Mouse (Mus musculus) hindbrain, embryonic 14.5 days (tissue): ENCODE results near the gene Patj. TPM values are rescaled to one million over a fixed set of nuclear protein-coding genes. Genes with fewer than 3 reads are reported as not detected.

ENCODE experiments used
- ATAC-seq: fragments of 200-750 bp; cut with Nextera tagmentation; 2 replicates; pipeline ENCODE4 v1.8.0; 2017; ENCODE audit warnings: moderate number of reproducible peaks, mild to moderate bottlenecking, moderate TSS enrichment, moderate library complexity; ENCODE audit not compliant: low FRiP score
- DNase-seq: peaks from one replicate; pipeline ENCODE4 v3.0.0-alpha.2; 2015; ENCODE audit warnings: low spot score
- H3K27ac ChIP-seq: fragments of 300-500 bp; sonication (generic); 2 replicates; pipeline ENCODE4 v1.5.1; 2014; ENCODE audit warnings: mild to moderate bottlenecking, moderate library complexity
- H3K27me3 ChIP-seq: fragments of 300-500 bp; sonication (generic); 2 replicates; pipeline ENCODE4 v1.6.1; 2014; ENCODE audit warnings: mild to moderate bottlenecking, low read length, mixed read lengths; ENCODE audit not compliant: control insufficient read depth, insufficient read depth
- H3K36me3 ChIP-seq: fragments of 300-500 bp; sonication (generic); replicated peaks from 2 replicates; pipeline ENCODE4 v1.6.1; 2014; ENCODE audit not compliant: control insufficient read depth, insufficient read depth
- H3K4me1 ChIP-seq: fragments of 300-500 bp; sonication (generic); replicated peaks from 2 replicates; pipeline ENCODE4 v1.6.1; 2014; ENCODE audit warnings: antibody characterized with exemption, low read length, mixed read lengths; ENCODE audit not compliant: control insufficient read depth, insufficient read depth
- H3K4me2 ChIP-seq: fragments of 300-500 bp; sonication (generic); replicated peaks from 2 replicates; pipeline ENCODE4 v1.6.1; 2014; ENCODE audit warnings: mild to moderate bottlenecking, moderate library complexity
- H3K4me3 ChIP-seq: fragments of 300-500 bp; sonication (generic); replicated peaks from 2 replicates; pipeline ENCODE4 v1.5.1; 2014; ENCODE audit warnings: mild to moderate bottlenecking, low read length
- H3K9ac ChIP-seq: fragments of 300-500 bp; sonication (generic); 2 replicates; pipeline ENCODE4 v1.6.1; 2014
- H3K9me3 ChIP-seq: fragments of 300-500 bp; sonication (generic); 2 replicates; pipeline ENCODE4 v1.6.1; 2016; ENCODE audit warnings: low read length; ENCODE audit not compliant: control insufficient read depth
- WGBS: fragments of 180-500 bp; shearing (Covaris S2); extraction: QIAGEN DNeasy Blood & Tissue Kit; methylation state at CpG from one replicate; pipeline ENCODE4 v1.1.7; 2014; 5-methylcytosine and 5-hydroxymethylcytosine counted together
- polyA plus RNA-seq: library from polyadenylated mRNA; unstranded; fragments of >200 nt; fragmentation: Nextera tagmentation; extraction: Ambion mirVana; gene quantifications from 2 replicates; pipeline ENCODE4 v1.2.1, GENCODE M21; 2014

The Patj gene
- polyA plus RNA-seq, 1 experiment from 2014 or later = 8.0 TPM

DNA sequence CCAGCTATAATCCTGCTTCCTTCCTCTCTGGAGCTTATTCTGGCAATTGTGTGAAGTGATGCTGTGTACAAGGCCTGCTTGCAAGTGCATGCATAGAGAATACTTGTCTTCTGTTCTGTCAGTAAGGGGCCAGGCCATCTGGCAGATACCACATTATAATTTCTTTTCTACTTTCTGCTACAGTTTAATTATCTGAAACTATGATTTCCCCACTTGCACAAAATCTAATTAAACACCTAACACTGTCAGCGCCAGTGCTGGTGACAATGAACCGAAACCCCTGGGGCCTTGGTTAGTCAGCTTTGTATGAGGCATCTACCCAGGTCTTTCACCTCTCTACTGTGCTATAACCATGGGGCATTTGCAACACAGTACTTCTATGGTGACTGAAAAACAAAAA lies 160.1 kb downstream of the Patj start:
- no peak overlapping the region for H3K9ac ChIP-seq
- no peak overlapping the region for H3K4me2 ChIP-seq
- no peak overlapping the region for H3K27ac ChIP-seq
- peaks cover 19% of the 10 kb centered on the region for H3K4me1 ChIP-seq
- WGBS = 51% methylated on average over 2 of the region's 2 CpGs
- no peak overlapping the region for H3K4me3 ChIP-seq
- H3K36me3 ChIP-seq = no peaks in the 10 kb centered on the region
- DNase-seq (no peak), ATAC-seq (peak; percentile 60; the same call in 1 of the 2 replicates)
- H3K9me3 ChIP-seq = no peaks in the 10 kb centered on the region
- no peaks in the 10 kb centered on the region for H3K27me3 ChIP-seq

DNA sequence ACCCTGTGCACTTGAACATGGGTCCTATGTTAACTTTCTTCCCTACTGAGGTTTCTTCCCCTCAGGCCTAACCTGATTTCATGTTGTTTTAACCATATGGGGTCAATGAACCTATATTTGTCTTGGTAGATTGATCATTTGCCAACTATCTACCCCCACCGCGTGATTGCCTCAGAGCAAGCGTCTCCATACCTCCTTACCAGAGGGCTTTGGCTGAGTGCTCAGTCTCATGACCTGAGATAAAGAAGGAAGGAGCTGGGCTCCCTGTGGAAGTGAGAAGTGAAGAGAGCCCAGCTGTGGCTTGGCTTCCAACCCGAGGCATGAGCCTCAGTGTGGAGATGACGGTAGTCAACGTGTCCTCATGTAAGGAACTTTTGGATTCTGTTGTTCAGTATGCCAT lies 160.9 kb downstream of the Patj start:
- Histone ChIP-seq H3K9ac (no peak overlapping the region), H3K4me2 (no peak overlapping the region), H3K4me3 (no peak overlapping the region), H3K4me1 (peaks cover 23% of the 10 kb centered on the region), H3K36me3 (no peaks in the 10 kb centered on the region), H3K9me3 (no peaks in the 10 kb centered on the region), H3K27ac (no peak overlapping the region; the same call in 1 of the 2 replicates), H3K27me3 (no peaks in the 10 kb centered on the region)
- WGBS = 88% methylated on average over 6 of the region's 6 CpGs
- DNase-seq (no peak), ATAC-seq (no peak)

DNA sequence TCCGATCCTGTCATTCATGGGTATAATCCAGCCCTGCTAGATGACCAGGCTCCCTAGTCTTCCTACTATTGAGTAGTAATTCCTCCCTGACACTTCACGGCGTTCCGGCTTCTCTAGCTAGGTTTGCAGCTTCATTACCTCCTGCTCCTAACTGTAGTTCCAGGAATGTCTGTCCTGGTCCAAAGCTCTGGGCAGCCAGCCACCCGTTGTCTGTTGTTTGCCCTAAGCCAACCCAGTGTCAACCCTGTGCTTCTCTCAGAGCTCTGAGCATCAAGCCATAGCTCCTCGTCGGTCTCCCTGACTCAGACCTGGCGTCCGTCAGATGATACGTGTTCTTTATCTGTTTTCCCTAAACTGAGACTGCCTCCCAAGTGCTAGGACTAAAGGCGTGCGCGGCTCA lies 161.6 kb downstream of the Patj start:
- Histone ChIP-seq H3K9me3 (no peaks in the 10 kb centered on the region), H3K4me1 (peaks cover 23% of the 10 kb centered on the region), H3K27ac (no peak overlapping the region), H3K9ac (no peak overlapping the region), H3K4me2 (no peak overlapping the region), H3K4me3 (no peak overlapping the region), H3K36me3 (no peaks in the 10 kb centered on the region), H3K27me3 (no peaks in the 10 kb centered on the region)
- no peak for ATAC-seq
- DNase-seq = no peak
- 91% methylated on average over 13 of the region's 13 CpGs for WGBS

DNA sequence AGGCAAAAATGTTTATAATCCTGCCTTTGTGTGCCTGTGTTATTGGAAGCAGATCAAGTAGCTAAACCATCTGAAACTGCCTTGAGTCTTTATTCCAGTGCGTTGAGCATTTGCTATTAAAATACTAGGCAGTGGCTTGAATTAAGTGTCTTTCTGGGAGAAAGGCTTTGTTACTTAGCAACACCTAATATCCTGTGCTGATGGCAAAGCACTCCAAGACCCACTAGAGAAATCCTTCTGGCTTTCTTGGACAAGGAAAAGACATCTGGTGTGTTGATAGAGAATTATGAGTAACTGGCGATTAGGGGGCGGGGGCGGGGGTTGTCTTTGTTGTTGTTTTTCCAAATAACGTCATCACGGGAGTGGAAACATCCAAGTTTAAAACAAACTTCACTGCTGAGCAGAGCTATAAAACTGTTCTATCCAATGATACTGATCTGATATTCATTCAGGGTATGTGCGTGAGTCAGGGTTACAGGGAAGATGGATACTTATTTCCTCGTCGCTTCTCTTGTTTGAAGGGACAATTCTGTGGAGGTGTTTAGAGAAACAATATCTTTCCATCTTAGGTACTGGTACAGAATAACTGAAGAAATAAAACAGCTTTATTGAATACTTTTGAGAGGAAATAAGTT lies 164.7 kb downstream of the Patj start:
- 60% methylated on average over 9 of the region's 9 CpGs for WGBS
- peak; percentile 70 for ATAC-seq
- Histone ChIP-seq H3K9ac (no peak overlapping the region), H3K4me1 (peaks cover 16% of the 10 kb centered on the region), H3K27ac (peak overlapping the region; percentile 60), H3K9me3 (no peaks in the 10 kb centered on the region), H3K4me2 (no peak overlapping the region), H3K36me3 (no peaks in the 10 kb centered on the region), H3K27me3 (no peaks in the 10 kb centered on the region), H3K4me3 (no peak overlapping the region)
- DNase-seq = peak; percentile 62

DNA sequence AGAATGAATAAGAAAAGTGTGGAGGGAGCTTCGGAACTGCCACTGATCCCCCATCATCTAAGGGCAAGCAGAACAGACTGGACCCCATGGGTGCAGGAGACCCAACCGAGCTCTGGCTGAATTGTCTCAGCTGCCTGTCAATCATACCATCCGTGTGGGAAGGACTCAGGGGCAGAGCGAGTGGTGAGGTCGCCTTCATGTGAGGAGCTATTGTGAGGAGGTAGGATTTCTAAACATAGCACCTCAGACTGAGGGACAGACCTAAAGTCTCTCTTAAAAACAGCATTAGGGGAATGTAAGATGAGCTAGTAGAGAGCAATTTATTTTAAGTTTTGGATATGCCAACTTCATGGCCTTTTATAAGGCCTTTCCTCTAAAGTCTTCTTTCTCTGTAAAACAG lies 167.5 kb downstream of the Patj start:
- no peak overlapping the region for H3K9ac ChIP-seq
- peaks cover 16% of the 10 kb centered on the region for H3K4me1 ChIP-seq
- DNase-seq (no peak), ATAC-seq (no peak)
- no peak overlapping the region for H3K27ac ChIP-seq
- no peak overlapping the region for H3K4me2 ChIP-seq
- H3K27me3 ChIP-seq = no peaks in the 10 kb centered on the region
- no peak overlapping the region for H3K4me3 ChIP-seq
- H3K36me3 ChIP-seq = no peaks in the 10 kb centered on the region
- 48% methylated on average over 5 of the region's 5 CpGs for WGBS
- H3K9me3 ChIP-seq = no peaks in the 10 kb centered on the region

DNA sequence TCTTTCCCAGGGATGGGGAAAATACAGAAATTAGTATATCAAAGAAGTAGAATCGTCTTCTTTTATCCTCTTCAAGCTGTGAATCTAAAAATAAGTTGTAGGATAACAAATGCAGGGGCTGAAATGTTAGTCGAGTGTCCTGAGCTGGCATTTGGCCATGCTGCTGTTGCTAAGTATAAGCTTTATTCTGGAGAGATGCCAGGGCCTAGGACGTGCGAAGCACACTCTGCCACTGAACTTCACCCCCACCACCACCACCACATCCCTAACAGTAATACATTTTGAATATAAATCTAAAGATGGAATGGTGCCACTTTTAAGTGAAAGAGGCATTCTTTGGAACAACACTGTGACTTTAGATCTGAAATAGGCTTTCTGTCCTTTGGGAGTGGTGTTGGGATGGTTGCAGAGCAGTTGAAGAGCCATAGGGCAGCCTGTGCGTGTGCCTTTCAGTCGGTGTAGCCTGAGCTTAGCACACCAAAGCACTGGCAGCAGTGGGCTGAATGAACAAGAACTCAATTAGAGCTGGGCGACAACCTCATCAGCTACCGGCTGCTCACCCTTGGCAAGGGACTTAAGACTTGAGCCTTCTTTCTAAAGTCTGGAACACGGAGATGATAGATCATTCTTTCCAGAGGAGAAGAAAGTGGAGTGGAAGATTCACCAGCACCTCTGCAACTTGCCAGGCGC lies 168.1 kb downstream of the Patj start:
- no peaks in the 10 kb centered on the region for H3K36me3 ChIP-seq
- whole genome bisulfite sequencing = 56% methylated on average over 10 of the region's 10 CpGs
- peaks cover 16% of the 10 kb centered on the region for H3K4me1 ChIP-seq
- no peak overlapping the region for H3K9ac ChIP-seq
- no peak overlapping the region for H3K4me3 ChIP-seq
- no peak; the same call in 1 of the 2 replicates for ATAC-seq
- no peak overlapping the region; the same call in 1 of the 2 replicates for H3K27ac ChIP-seq
- no peak overlapping the region for H3K4me2 ChIP-seq
- no peaks in the 10 kb centered on the region for H3K9me3 ChIP-seq
- DNase-seq = peak; percentile 54
- H3K27me3 ChIP-seq = no peaks in the 10 kb centered on the region

DNA sequence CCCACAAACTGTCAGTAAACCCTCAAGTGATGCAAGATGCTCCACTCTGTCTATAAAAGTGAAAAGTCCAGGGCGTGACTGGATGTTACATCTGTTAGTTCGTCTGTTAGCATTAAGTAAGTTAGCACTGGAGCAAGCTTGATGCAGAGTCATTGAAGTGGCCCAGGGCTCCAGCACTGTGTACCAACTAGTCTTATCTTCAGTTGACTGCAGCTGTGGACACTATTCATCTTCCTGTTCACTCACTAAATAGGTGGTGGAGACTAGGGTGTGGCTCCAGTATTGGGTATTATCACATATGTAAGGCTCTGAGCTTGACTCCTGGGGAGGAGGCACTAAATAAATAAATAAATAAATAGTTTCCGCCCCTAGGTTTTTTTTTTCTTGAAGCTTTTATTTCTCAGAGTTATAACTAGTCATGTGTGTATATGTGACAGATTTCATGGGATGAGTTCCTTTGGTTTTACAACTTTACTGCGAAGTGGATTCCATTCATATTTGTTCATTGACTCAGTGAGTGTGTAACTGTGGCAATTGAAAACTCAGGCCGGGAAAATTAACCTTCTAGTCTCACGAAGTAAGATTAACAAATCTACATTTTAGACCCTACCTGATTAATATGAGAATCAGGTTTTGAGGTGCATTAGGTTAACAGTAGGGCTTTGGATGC lies 168.7 kb downstream of the Patj start:
- H3K27me3 ChIP-seq = no peaks in the 10 kb centered on the region
- H3K27ac ChIP-seq = no peak overlapping the region; the same call in 1 of the 2 replicates
- ATAC-seq (no peak), DNase-seq (no peak)
- 92% methylated on average over 6 of the region's 6 CpGs for WGBS
- H3K4me1 ChIP-seq = peaks cover 16% of the 10 kb centered on the region
- H3K4me3 ChIP-seq = no peak overlapping the region
- no peaks in the 10 kb centered on the region for H3K36me3 ChIP-seq
- H3K4me2 ChIP-seq = no peak overlapping the region
- no peaks in the 10 kb centered on the region for H3K9me3 ChIP-seq
- H3K9ac ChIP-seq = no peak overlapping the region

DNA sequence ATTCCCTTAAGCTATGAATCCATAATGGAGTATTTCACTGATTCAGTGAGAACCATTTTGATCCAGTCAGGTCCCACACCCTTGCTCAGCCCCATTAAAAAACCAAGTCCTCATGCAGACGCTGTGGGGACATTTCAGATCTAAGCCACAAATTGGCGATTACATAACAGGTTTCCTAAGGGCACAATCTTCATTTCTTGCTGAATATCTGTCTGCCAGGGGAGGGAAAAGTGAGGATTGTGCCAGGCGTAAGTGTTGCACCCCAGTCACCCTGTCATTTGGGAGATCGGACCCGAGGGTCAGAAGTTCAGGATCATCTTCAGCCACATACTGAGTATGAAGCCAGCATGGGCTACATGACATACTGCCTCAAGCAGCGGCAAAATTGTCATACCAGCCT lies 171.2 kb downstream of the Patj start:
- Histone ChIP-seq H3K4me1 (no peaks in the 10 kb centered on the region), H3K27me3 (no peaks in the 10 kb centered on the region), H3K9ac (no peak overlapping the region), H3K4me2 (no peak overlapping the region), H3K36me3 (no peaks in the 10 kb centered on the region), H3K9me3 (no peaks in the 10 kb centered on the region), H3K27ac (no peak overlapping the region), H3K4me3 (no peak overlapping the region)
- DNase-seq = no peak
- WGBS = 88% methylated on average over 6 of the region's 6 CpGs
- no peak for ATAC-seq

DNA sequence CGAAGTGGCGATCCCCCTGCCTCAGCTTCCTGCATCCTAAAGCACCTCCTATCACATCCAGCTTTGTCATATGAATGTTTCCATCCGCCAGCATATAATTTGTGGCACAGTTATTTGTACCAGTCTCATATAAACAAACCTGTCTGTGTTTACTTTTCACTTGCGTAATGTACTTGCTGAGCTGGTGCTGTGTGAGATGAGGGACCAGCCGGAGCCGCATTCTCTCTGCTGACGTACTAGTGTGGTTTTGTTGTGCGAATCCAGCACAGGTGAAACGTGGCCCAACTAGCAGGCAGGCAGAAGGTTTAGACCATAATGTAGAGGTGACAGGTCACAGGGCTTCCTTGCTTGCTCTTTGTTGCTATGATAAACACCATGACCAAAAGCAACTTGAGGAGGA lies 171.9 kb downstream of the Patj start:
- ATAC-seq (no peak), DNase-seq (no peak)
- Histone ChIP-seq H3K9ac (no peak overlapping the region), H3K9me3 (no peaks in the 10 kb centered on the region), H3K36me3 (no peaks in the 10 kb centered on the region), H3K27ac (no peak overlapping the region), H3K4me3 (no peak overlapping the region), H3K4me1 (no peaks in the 10 kb centered on the region), H3K27me3 (no peaks in the 10 kb centered on the region), H3K4me2 (no peak overlapping the region)
- 93% methylated on average over 9 of the region's 9 CpGs for WGBS
